Mouse (Mus musculus) liver, embryonic 12.5 days (tissue): ENCODE data around the gene Hadh. TPM values are rescaled to one million over a fixed set of nuclear protein-coding genes. Genes with fewer than 3 reads are reported as not detected.

Experiments used
- polyA plus RNA-seq: library from polyadenylated mRNA; unstranded; fragments of >200 nt; fragmentation: Nextera tagmentation; extraction: Ambion mirVana; gene quantifications from 2 replicates; pipeline ENCODE4 v1.2.1, GENCODE M21; 2016

Hadh gene
- polyA plus RNA-seq, 1 experiment from 2014 or later, result 74.3 TPM

Other genes starting within 250 kb of the Hadh start
- gene Lef1, start 161.6 kb downstream of the Hadh start, polyA plus RNA-seq, result 0.35 and 0.60 TPM in 2 replicates
- 0.29 and 0.67 TPM in 2 replicates for gene Cyp2u1, start 31.1 kb upstream of the Hadh start, polyA plus RNA-seq
- 2.0 and 2.3 TPM in 2 replicates for gene Sgms2, start 219.3 kb upstream of the Hadh start, polyA plus RNA-seq